Mouse (Mus musculus): Measurements from ENCODE around the gene Nsun7.

Nsun7 gene

DNA sequence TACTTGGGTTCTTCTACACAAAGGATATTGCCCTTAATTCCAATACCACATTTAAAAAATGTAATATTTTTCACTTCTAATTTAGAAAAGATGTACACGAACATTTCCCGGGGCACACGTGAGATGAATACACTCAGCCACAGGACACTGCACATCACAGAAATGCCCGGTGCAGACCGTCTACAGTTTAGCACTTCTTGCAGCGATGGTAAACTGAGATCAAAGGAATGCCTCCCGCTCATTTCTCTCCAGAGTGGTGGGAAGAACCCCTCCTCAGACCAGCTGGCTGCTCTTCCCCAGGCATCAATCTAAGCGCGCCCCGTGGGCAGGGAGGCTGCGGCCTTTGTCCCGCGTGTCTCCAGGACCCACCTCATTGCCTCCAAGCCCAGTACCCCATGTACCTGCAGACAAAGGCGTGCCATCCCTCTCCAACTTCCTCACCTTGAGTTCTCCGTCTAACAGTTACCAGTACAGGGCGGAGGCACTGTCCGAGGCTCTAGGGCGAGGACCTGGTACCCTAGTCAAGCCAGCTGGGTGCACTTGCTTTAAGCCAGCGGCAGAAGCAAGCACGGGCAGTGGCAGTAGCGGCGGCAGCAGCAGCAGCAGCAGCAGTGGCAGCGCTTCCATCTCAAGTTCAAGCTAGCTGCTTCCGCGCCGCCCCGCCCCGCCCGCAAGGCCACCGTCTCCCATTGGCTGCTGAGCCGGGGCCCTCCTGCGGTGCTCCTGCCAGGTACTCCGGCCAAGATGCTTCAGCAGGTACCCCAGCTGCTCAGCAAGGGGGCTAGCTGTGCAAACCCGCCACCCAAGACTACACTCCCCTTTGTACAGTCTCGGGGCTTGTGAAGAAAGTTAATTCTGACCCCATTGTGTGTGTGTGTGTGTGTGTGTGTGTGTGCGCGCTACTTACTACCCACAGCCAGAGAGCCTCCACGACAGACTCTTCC lies 77.6 kb downstream of the Nsun7 start:
- peak in 1 of 2 experiments; percentile 37 for DNase-seq (ENCODE audit: low spot score in 2 of 2)

- DNase-seq (ENCODE audit: low spot score in 2 of 2) = no peak
These were observed 78.3 kb downstream of the Nsun7 start for GRCm38 (mm10) chr5:66337969-66338345.

GRCm38 (mm10) chr5:66338583-66338982 lies 78.9 kb downstream of the Nsun7 start:
- no peak for DNase-seq (ENCODE audit: low spot score in 2 of 2)

DNA sequence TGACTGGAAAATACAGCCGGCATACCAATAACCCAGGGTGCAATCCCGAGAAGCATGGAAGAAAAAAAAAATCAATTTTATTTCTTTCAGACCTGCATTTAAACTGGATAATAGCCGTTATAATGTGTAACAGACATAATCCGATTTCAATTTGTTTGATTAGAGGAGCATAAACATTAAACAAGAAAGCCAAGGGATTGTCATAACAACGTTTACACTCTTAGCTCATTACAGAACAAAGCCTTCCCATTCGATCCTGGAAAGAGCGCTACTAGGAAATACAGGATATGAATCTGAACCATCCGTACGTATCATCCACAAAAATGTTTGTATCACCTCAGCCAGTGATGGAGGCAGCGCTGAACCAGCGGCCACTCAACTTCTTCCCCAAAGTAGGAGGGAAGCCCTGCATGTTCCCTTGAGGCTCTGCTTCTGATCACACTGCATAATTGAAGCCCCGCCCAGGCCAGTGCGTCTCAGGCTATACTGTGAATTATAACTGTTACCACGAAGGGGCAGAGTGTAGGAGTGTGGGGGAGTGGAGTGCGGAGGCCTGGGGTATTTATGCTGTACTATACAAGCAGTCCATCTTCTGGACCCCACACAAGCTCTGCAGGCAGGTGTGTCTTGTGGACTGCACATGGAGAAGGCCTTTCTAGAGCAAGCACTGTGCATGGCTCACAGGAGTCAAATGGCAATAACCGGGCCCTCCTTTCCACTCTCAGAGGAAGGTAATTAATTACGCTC lies 80.8 kb downstream of the Nsun7 start:
- no peak for DNase-seq (ENCODE audit: low spot score in 2 of 2)

- no peak for DNase-seq (ENCODE audit: low spot score in 2 of 2)
These were observed 82.2 kb downstream of the Nsun7 start for GRCm38 (mm10) chr5:66341848-66342247.

- no peak for DNase-seq (ENCODE audit: low spot score in 2 of 2)
These were observed 82.6 kb downstream of the Nsun7 start for GRCm38 (mm10) chr5:66342285-66342684.

DNA sequence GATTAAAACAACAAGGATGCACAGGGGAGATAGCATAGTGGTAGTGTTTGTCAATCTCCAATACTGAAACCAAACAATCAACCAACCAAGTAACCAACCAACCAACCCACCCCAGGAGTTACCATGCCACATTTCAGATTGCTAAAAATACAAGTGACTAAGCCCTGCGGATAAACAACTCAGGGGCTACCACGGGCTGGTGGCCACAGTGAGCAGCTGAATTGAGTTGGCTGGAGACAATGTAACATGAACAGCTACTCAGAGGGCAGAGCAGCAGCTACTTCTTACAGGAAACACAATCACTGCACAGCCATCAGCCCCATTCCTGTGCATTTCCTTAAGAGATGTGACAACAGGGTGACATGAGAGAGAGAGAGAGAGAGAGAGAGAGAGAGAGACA lies 84.5 kb downstream of the Nsun7 start:
- DNase-seq (ENCODE audit: low spot score in 2 of 2) = no peak

- no peak for DNase-seq (ENCODE audit: low spot score in 2 of 2)
These were observed 85.4 kb downstream of the Nsun7 start for GRCm38 (mm10) chr5:66345140-66345539.

- no peak for DNase-seq (ENCODE audit: low spot score in 2 of 2)
These were observed 87.1 kb downstream of the Nsun7 start for GRCm38 (mm10) chr5:66346756-66347155.
